Mouse (Mus musculus) cerebellum, postnatal 4 days (tissue): Measurements from ENCODE around the gene Lim2.
"Not testable (repeated sequence)": the region's sequence is repeated elsewhere in the genome, so short reads cannot be mapped to it uniquely, and the experiment has no call there.

Experiments used
- DNase-seq, 2 experiments: peaks; one replicate each; pipeline ENCODE4 v3.0.0; 2022; ENCODE audit warnings: low spot score in 2 of 2, mixed read lengths in 1 of 2

Lim2 gene

DNA sequence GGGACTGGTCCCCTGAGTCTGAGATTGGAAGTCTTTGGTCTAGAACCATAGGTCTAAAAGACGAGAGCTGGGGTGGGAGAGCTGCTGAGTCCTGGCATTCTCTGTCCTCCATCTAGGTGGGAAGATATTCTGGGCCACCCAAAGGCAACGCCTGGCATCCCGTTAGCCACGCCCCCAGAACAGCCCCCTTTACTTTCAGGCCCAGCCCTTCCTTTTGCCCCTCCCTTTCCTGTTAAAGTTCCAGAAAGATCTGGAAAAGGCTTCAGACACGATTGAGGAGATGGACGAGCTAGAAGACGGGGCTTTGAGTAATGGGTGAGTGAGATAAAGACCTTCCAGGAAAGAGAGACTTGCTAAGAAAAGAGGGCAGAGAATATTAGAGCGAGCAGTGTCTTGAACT, at the start of gene Lim2:
Gene Lim2, plus strand, starts transcription at position 265 of the 400 bp plus-strand sequence.
- DNase-seq = no peak

DNA sequence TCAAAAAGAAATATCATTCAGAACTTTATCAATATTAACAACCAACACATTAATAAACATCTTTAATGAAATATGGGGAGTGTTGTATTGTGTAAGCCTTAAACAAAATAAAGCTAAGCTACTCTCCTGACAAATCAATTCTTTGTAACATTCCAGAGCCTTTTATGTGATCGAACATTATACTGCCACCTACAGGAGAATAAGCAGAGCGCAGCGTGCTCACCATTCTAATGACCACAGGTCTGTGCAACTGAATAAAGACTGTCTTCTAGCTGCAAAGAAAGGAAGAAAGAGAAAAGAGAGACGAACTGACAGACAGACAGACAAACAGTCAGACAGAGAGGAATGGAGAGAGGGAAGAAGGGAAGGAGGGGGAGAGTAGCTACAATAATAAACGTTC, 49.2 kb upstream of the Lim2 start:
- DNase-seq = peak in 1 of 2 experiments; percentile 16

GRCm38 (mm10) chr7:43392349-43393121, 34.9 kb upstream of the Lim2 start:
- DNase-seq = no peak

GRCm38 (mm10) chr7:43399501-43399900, 28.0 kb upstream of the Lim2 start:
- DNase-seq = no peak

GRCm38 (mm10) chr7:43402718-43403117, 24.8 kb upstream of the Lim2 start:
- no peak for DNase-seq

- DNase-seq = no peak
Measured at GRCm38 (mm10) chr7:43407573-43407972, 19.9 kb upstream of the Lim2 start.

GRCm38 (mm10) chr7:43408131-43408553, 19.3 kb upstream of the Lim2 start, which contains the start of gene Siglecg:
Gene Siglecg, plus strand, starts transcription at chr7:43408204.
- DNase-seq = no peak

DNA sequence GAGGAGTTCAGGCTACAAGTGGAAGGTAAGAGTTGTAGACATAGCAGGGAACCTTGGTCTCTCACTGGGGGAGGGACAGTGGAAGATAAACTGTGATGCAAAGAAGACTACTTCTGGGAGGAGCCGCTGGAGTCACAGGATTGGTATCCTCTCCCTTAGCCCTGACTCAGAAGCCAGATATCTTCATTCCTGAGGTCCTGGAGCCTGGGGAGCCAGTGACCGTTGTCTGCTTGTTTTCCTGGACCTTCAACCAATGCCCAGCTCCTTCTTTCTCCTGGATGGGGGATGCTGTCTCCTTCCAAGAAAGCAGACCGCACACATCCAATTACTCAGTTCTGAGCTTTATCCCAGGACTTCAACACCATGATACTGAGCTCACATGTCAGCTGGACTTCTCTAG, 18.4 kb upstream of the Lim2 start:
- no peak for DNase-seq

DNA sequence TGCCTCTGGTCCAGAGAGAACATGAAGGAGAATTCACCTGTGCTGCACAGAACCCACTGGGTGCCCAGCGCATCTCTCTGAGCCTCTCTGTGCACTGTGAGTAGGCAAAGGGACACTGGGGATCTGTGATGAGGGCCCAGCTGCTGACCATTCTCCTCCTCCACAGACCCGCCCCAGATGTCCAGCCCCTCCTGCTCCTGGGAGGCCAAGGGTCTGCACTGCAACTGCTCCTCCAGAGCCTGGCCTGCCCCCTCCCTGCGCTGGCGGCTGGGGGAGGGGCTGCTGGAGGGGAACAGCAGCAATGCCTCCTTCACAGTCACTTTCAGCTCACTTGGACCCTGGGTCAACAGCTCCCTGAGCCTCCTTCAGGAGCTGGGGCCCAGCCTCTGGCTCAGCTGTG, 15.7 kb upstream of the Lim2 start:
- DNase-seq = not testable (repeated sequence)

DNA sequence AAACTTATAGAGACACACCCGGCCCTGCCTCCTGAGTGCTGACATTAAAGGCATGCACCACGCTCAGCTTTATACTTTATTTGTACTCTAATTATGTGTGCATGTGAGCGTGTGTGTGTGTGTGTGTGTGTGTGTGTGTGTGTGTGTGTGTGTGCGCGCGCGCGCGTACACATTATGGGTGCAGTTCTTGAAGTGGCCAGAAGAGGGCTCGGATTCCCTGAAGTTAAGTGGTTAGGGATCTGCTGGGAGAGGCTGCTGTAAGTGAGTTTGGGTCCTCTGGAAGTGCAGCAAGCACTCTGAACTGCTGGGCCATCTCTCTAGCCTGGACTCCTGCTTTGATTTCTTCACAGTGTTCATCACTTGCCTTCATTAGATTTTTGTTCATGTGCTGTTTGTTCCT, 10.2 kb upstream of the Lim2 start:
- no peak for DNase-seq

GRCm38 (mm10) chr7:43422995-43423617, 4.4 kb upstream of the Lim2 start:
- peak; percentile 67 to 77 for DNase-seq

- no peak for DNase-seq
Measured at GRCm38 (mm10) chr7:43423991-43424625, 3.4 kb upstream of the Lim2 start.

DNA sequence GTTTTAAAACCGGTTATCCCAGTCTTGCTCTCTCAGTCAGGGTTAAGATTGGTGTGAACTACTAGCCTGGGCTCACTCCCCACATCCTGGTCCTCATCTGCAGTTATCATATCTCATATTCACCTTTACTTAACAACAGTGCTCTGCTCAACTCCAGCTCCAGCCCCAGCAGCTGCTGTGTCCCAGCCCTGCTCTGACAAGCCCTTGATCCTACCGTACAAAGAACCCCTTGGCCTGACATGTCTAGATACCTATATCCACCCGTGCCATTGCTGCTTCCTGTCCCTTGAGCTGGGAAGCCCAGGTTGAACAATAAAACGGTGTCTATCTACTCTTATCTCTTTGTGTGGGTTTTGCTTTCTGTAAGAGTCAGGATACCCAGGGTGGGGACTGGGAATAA, 2.0 kb downstream of the Lim2 start:
- DNase-seq = no peak

DNA sequence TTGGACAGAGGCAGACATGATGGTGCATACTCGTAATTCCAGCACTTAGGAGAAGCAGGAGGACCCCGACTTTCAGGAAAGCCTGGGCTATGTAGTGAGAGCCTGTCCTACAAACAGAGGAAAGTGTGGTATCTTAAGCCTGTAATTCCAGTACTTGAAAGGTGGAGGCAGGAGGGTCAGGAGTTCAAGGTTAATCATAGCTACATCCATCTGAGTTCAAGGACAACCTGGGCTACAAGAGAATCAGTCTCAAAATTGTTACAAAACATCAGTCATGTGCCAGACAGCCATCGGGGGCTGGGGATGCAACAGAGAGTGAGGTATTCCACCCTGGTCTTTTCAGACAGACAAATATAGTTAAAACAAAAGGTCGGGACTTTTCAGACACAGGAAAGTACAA, 5.4 kb downstream of the Lim2 start:
- DNase-seq = no peak

GRCm38 (mm10) chr7:43434676-43435075, 7.2 kb downstream of the Lim2 start:
- DNase-seq = no peak

DNA sequence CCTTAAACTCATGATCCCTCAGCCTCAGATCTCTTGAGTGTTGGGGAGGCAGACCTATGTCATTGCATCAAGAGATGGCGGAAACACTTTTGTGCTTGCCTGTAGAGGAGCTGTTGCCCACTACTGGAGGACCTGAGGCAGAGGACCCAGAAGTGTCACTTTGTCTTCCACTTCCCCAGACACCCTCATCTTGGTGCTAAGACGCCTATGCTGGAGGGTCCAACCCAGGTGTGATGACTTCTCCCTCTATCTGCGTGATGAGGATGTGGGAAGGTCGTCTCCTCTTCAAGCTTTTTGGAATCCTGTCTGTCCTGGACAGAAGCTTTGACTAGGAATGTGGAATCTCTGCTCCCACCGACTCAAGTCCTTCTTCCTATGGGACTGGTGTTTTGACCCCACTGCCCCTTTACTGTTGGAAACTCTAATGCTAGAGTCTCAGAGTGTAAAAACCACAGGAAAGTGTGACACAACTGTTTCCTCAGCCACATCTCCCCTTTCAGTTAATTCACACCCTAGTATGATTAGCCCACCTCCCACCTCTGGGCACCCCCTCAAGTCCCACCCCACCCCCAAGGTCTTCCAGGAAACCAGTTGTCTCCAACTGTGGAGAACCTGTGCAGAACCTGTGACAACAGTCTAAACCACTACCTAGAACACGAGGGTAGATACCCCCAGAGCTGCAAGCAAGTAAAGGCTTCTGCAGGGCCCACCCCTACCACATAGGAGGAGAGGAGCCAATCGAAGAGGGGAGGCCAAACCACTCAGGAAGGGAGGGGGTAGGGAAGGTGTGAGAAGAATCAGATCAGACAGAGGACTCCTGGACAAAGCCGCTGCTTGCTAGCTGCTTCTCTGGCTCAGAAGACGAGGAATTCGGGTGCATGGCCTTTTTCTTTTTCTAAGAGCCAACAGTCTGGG, 9.1 kb downstream of the Lim2 start, which contains the start of gene Nkg7:
Gene Nkg7, plus strand, starts transcription at position 733 of the 915 bp plus-strand sequence.
- no peak for DNase-seq

DNA sequence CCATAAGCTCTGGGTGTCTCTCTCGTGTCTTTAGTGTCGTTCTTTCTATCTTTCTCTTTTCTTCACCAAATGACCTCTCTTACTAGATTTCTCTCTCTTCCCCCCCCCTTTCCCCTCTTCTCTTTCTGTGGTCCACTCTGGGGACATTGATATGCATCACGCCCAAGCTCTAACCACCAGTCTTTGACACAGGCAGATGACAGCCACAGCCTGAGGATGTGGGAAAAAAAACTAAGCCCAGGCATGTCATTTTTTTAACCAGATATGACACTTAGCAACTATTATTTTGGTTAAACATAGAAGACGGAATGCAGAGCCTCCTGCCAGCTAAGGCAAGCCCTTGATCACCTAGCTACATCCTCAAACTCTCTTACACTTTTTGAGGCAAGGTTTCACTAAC, 11.1 kb downstream of the Lim2 start:
- DNase-seq = no peak

DNA sequence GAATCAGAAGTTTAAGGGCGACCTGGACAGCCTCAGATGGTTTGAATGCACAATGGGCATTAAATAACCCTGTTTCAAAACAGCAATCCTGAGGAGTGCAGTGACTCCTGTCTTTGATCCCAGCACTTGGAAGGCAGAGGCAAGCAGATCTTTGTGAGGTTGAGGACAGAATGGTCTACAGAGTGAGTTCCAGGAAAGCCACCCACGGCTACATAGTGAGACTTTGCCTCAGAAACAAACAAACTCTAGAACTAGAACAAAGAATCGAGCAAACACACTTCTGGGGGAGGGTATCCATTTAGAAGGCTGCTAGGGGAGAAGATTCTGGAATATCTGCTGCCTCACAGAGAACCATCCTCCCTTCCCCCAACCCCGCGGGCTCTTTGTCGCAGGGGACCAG, 13.0 kb downstream of the Lim2 start, which contains the start of gene Cldnd2:
Gene Cldnd2, plus strand, starts transcription at position 301 of the 400 bp plus-strand sequence.
- DNase-seq = no peak

DNA sequence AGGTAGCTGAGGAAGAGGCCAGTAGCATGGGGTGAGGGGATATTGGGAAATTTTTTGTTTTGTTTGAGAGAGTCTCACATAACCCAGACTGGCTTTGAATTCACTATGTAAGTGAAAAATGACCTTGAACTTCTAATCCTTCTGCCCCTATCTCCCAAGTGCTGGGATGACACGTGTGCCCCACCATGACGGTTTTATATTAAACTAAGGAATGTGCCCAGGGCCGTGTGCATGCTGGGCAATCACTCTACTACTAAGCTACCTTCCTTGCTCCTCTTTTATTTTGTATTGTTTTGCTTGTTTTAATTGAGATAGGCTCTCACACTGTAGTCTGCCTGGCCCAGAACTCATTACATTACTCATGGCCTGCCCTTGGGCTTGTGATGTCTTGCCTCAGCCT, 13.6 kb downstream of the Lim2 start:
- DNase-seq = no peak

DNA sequence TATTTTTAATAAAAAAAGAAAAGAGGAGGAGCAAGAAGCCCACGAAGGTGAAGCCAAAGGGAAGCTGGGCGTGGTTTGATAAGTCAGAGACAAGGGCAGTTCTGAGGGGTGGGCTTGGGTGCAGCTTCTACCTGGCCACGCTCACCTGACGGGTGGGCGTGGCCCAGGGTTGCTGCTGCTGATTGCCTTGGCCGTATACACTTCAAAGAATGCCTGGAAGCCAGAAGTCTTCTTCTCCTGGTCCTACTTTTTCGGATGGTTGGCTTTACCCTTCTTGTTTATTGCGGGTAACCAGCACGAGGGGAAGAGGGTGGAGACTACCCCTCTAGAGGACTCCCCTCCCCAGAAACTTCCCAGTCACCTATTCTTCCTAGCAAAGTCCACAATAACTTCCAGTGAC, 15.2 kb downstream of the Lim2 start:
- no peak for DNase-seq

GRCm38 (mm10) chr7:43443126-43443916, 15.9 kb downstream of the Lim2 start:
- peak; percentile 33 to 42 for DNase-seq
